Mouse (Mus musculus) embryonic facial prominence, embryonic 10.5 days (tissue): ENCODE results near the gene Coa7. TPM values are rescaled to one million over a fixed set of nuclear protein-coding genes. Genes with fewer than 3 reads are reported as not detected.

ENCODE experiments used
- DNase-seq: peaks from one replicate; pipeline ENCODE4 v3.0.0-alpha.2; 2017; ENCODE audit warnings: low spot score
- H3K27ac ChIP-seq: fragments of 300-500 bp; sonication (generic); replicated peaks from 2 replicates; pipeline ENCODE4 v1.5.1; 2016; ENCODE audit warnings: mild to moderate bottlenecking
- H3K27me3 ChIP-seq: fragments of 300-500 bp; sonication (generic); replicated peaks from 2 replicates; pipeline ENCODE4 v1.6.1; 2016; ENCODE audit warnings: low read depth, mild to moderate bottlenecking; ENCODE audit not compliant: poor library complexity, severe bottlenecking
- H3K36me3 ChIP-seq: fragments of 300-500 bp; sonication (generic); replicated peaks from 2 replicates; pipeline ENCODE4 v1.6.1; 2016; ENCODE audit warnings: mild to moderate bottlenecking, moderate library complexity
- H3K4me1 ChIP-seq: fragments of 300-500 bp; sonication (generic); 2 replicates; pipeline ENCODE4 v1.6.1; 2016
- H3K4me3 ChIP-seq: fragments of 300-500 bp; sonication (generic); 2 replicates; pipeline ENCODE4 v1.5.1; 2016; ENCODE audit warnings: mild to moderate bottlenecking, moderate library complexity
- H3K9me3 ChIP-seq: fragments of 300-500 bp; sonication (generic); 2 replicates; pipeline ENCODE4 v1.6.1; 2016; ENCODE audit warnings: mild to moderate bottlenecking
- WGBS: fragments of 180-500 bp; shearing (Covaris S2); methylation state at CpG from one replicate; pipeline ENCODE4 v1.1.7; 2016; 5-methylcytosine and 5-hydroxymethylcytosine counted together
- polyA plus RNA-seq: library from polyadenylated mRNA; unstranded; fragments of >200 nt; fragmentation: Nextera tagmentation; extraction: Ambion mirVana; gene quantifications from 2 replicates; pipeline ENCODE4 v1.2.1, GENCODE M21; 2016

Gene Coa7
- polyA plus RNA-seq, 1 experiment from 2014 or later: 70.4 TPM

GRCm38 (mm10) chr4:108369254-108369653 lies 41.3 kb downstream of the Coa7 start:
- no peak overlapping the region for H3K4me3 ChIP-seq
- peak overlapping the region; percentile 69 for H3K27ac ChIP-seq
- H3K4me1 ChIP-seq: peaks cover 27% of the 10 kb centered on the region
- no peaks in the 10 kb centered on the region for H3K36me3 ChIP-seq
- 28% methylated on average over 5 of the region's 5 CpGs for WGBS
- H3K9me3 ChIP-seq: no peaks in the 10 kb centered on the region
- no peaks in the 10 kb centered on the region for H3K27me3 ChIP-seq
- no peak for DNase-seq

- no peak for DNase-seq
- H3K27me3 ChIP-seq: no peaks in the 10 kb centered on the region
- H3K4me3 ChIP-seq: no peak overlapping the region
- no peaks in the 10 kb centered on the region for H3K36me3 ChIP-seq
- no peaks in the 10 kb centered on the region for H3K9me3 ChIP-seq
- WGBS: 69% methylated on average over 4 of the region's 4 CpGs
- H3K4me1 ChIP-seq: peaks cover 19% of the 10 kb centered on the region
- H3K27ac ChIP-seq: no peak overlapping the region
Observed at GRCm38 (mm10) chr4:108370409-108370808, 42.5 kb downstream of the Coa7 start.

GRCm38 (mm10) chr4:108371421-108371820 lies 43.5 kb downstream of the Coa7 start:
- WGBS: 91% methylated on average over 3 of the region's 3 CpGs
- H3K36me3 ChIP-seq: no peaks in the 10 kb centered on the region
- no peaks in the 10 kb centered on the region for H3K9me3 ChIP-seq
- no peak overlapping the region for H3K27ac ChIP-seq
- no peak overlapping the region for H3K4me3 ChIP-seq
- H3K27me3 ChIP-seq: no peaks in the 10 kb centered on the region
- H3K4me1 ChIP-seq: peaks cover 22% of the 10 kb centered on the region
- DNase-seq: no peak

- Histone ChIP-seq H3K27me3 (no peaks in the 10 kb centered on the region), H3K27ac (no peak overlapping the region), H3K4me3 (no peak overlapping the region), H3K9me3 (no peaks in the 10 kb centered on the region), H3K36me3 (no peaks in the 10 kb centered on the region), H3K4me1 (peaks cover 22% of the 10 kb centered on the region)
- 82% methylated on average over 3 of the region's 3 CpGs for WGBS
- no peak for DNase-seq
Observed at GRCm38 (mm10) chr4:108372166-108372565, 44.2 kb downstream of the Coa7 start.

- H3K27ac ChIP-seq: peak overlapping the region; percentile 40
Observed at GRCm38 (mm10) chr4:108379476-108379875, 51.5 kb downstream of the Coa7 start.

GRCm38 (mm10) chr4:108380146-108380545 lies 52.2 kb downstream of the Coa7 start:
- Histone ChIP-seq H3K36me3 (no peaks in the 10 kb centered on the region), H3K27ac (no peak overlapping the region), H3K9me3 (no peaks in the 10 kb centered on the region), H3K27me3 (peaks cover 39% of the 10 kb centered on the region), H3K4me1 (peaks cover 40% of the 10 kb centered on the region), H3K4me3 (no peak overlapping the region)
- DNase-seq: no peak
- 28% methylated on average over 1 of the region's 1 CpGs for WGBS

More at GRCm38 (mm10) chr4:108379476-108379875, 51.5 kb downstream of the Coa7 start:
- no peak for DNase-seq
- peaks cover 40% of the 10 kb centered on the region for H3K4me1 ChIP-seq
- no peak overlapping the region for H3K4me3 ChIP-seq
- H3K27me3 ChIP-seq: peaks cover 32% of the 10 kb centered on the region
- no peaks in the 10 kb centered on the region for H3K36me3 ChIP-seq
- 87% methylated on average over 3 of the region's 3 CpGs for WGBS
- H3K9me3 ChIP-seq: no peaks in the 10 kb centered on the region

GRCm38 (mm10) chr4:108383183-108383714 lies 55.3 kb downstream of the Coa7 start, which contains the start of gene Shisal2a:
TSS of gene Shisal2a (minus strand) at chr4:108383349.
- H3K27ac ChIP-seq: peak within 1 kb of the TSS; percentile 87
- 2% methylated on average over 55 of the region's 55 CpGs for WGBS

GRCm38 (mm10) chr4:108386087-108386486 lies 58.1 kb downstream of the Coa7 start:
- H3K4me1 ChIP-seq: peaks cover 44% of the 10 kb centered on the region
- no peak overlapping the region for H3K27ac ChIP-seq
- no peak for DNase-seq
- WGBS: 23% methylated on average over 1 of the region's 1 CpGs
- H3K4me3 ChIP-seq: no peak overlapping the region
- peaks cover 39% of the 10 kb centered on the region for H3K27me3 ChIP-seq
- H3K9me3 ChIP-seq: no peaks in the 10 kb centered on the region
- no peaks in the 10 kb centered on the region for H3K36me3 ChIP-seq

More at GRCm38 (mm10) chr4:108383183-108383714, 55.3 kb downstream of the Coa7 start, which contains the start of gene Shisal2a:
- Histone ChIP-seq H3K27me3 (peaks cover 39% of the 10 kb centered on the region), H3K4me1 (peaks cover 54% of the 10 kb centered on the region), H3K9me3 (no peaks in the 10 kb centered on the region), H3K4me3 (peak within 1 kb of the TSS; percentile 63), H3K36me3 (no peaks in the 10 kb centered on the region)
- DNase-seq: peak; percentile 66

- Histone ChIP-seq H3K4me1 (peaks cover 44% of the 10 kb centered on the region), H3K9me3 (no peaks in the 10 kb centered on the region), H3K4me3 (peak overlapping the region; percentile 47), H3K27ac (peak overlapping the region; percentile 92), H3K27me3 (peaks cover 30% of the 10 kb centered on the region), H3K36me3 (no peaks in the 10 kb centered on the region)
- 35% methylated on average over 4 of the region's 4 CpGs for WGBS
- peak; percentile 58 for DNase-seq
Observed at GRCm38 (mm10) chr4:108387106-108387505, 59.2 kb downstream of the Coa7 start.

- peaks cover 24% of the 10 kb centered on the region for H3K27me3 ChIP-seq
- peak overlapping the region; percentile 47 for H3K4me3 ChIP-seq
- peak; percentile 83 for DNase-seq
- peaks cover 44% of the 10 kb centered on the region for H3K4me1 ChIP-seq
- no peaks in the 10 kb centered on the region for H3K36me3 ChIP-seq
- H3K9me3 ChIP-seq: no peaks in the 10 kb centered on the region
- 4% methylated on average over 18 of the region's 18 CpGs for WGBS
- H3K27ac ChIP-seq: peak overlapping the region; percentile 92
Observed at GRCm38 (mm10) chr4:108387681-108388253, 59.8 kb downstream of the Coa7 start.

- DNase-seq: no peak
- 67% methylated on average over 3 of the region's 3 CpGs for WGBS
- H3K27me3 ChIP-seq: peaks cover 14% of the 10 kb centered on the region
- H3K4me1 ChIP-seq: peaks cover 34% of the 10 kb centered on the region
- no peak overlapping the region for H3K4me3 ChIP-seq
- peak overlapping the region; percentile 92 for H3K27ac ChIP-seq
- H3K36me3 ChIP-seq: no peaks in the 10 kb centered on the region
- no peaks in the 10 kb centered on the region for H3K9me3 ChIP-seq
Observed at GRCm38 (mm10) chr4:108388741-108389140, 60.8 kb downstream of the Coa7 start.

- H3K27me3 ChIP-seq: no peaks in the 10 kb centered on the region
- no peak for DNase-seq
- H3K4me3 ChIP-seq: no peak overlapping the region
- no peak overlapping the region for H3K27ac ChIP-seq
- no peaks in the 10 kb centered on the region for H3K9me3 ChIP-seq
- H3K36me3 ChIP-seq: no peaks in the 10 kb centered on the region
- H3K4me1 ChIP-seq: peaks cover 26% of the 10 kb centered on the region
- 84% methylated on average over 5 of the region's 5 CpGs for WGBS
Observed at GRCm38 (mm10) chr4:108391124-108391523, 63.2 kb downstream of the Coa7 start.
